Mouse (Mus musculus) lung, embryonic 16.5 days (tissue): ENCODE results near the gene Nudc. TPM values are rescaled to one million over a fixed set of nuclear protein-coding genes. Genes with fewer than 3 reads are reported as not detected.

Experiments
- ATAC-seq: fragments of 200-750 bp; cut with Nextera tagmentation; 2 replicates; pipeline ENCODE4 v1.8.0; 2017; ENCODE audit warnings: low read depth, mild to moderate bottlenecking, moderate library complexity
- H3K27ac ChIP-seq: fragments of 300-500 bp; sonication (generic); 2 replicates; pipeline ENCODE4 v1.5.1; 2014; ENCODE audit warnings: mild to moderate bottlenecking, control low read depth, low read length
- H3K27me3 ChIP-seq: fragments of 300-500 bp; sonication (generic); 2 replicates; pipeline ENCODE4 v1.6.1; 2014; ENCODE audit warnings: low read depth, low read length, mixed read lengths; ENCODE audit not compliant: control insufficient read depth, insufficient read depth
- H3K36me3 ChIP-seq: fragments of 300-500 bp; sonication (generic); 2 replicates; pipeline ENCODE4 v1.6.1; 2014; ENCODE audit warnings: low read length; ENCODE audit not compliant: control insufficient read depth, insufficient read depth
- H3K4me1 ChIP-seq: fragments of 300-500 bp; sonication (generic); replicated peaks from 2 replicates; pipeline ENCODE4 v1.6.1; 2014; ENCODE audit warnings: low read length, mixed read lengths; ENCODE audit not compliant: control insufficient read depth, insufficient read depth
- H3K4me2 ChIP-seq: fragments of 300-500 bp; sonication (generic); 2 replicates; pipeline ENCODE4 v1.6.1; 2014; ENCODE audit warnings: low read depth, low read length, control low read depth
- H3K4me3 ChIP-seq: fragments of 300-500 bp; sonication (generic); 2 replicates; pipeline ENCODE4 v1.5.1; 2014; ENCODE audit warnings: mild to moderate bottlenecking, low read length, control low read depth
- H3K9ac ChIP-seq: fragments of 300-500 bp; sonication (generic); 2 replicates; pipeline ENCODE4 v1.6.1; 2014; ENCODE audit warnings: low read length, control low read depth
- H3K9me3 ChIP-seq: fragments of 300-500 bp; sonication (generic); 2 replicates; pipeline ENCODE4 v1.6.1; 2016; ENCODE audit warnings: low read length; ENCODE audit not compliant: control insufficient read depth
- WGBS: fragments of 180-500 bp; shearing (Covaris S2); extraction: QIAGEN DNeasy Blood & Tissue Kit; methylation state at CpG from one replicate; pipeline ENCODE4 v1.1.7; 2014; 5-methylcytosine and 5-hydroxymethylcytosine counted together
- polyA plus RNA-seq: library from polyadenylated mRNA; unstranded; fragments of >200 nt; fragmentation: Nextera tagmentation; extraction: Ambion mirVana; gene quantifications from 2 replicates; pipeline ENCODE4 v1.2.1, GENCODE M21; 2015

Gene Nudc
- 261 and 267 TPM in 2 replicates for polyA plus RNA-seq

- peak within 1 kb of the TSS; percentile 88 for H3K4me3 ChIP-seq
- H3K27ac ChIP-seq: peak within 1 kb of the TSS; percentile 20; the same call in 1 of the 2 replicates
- ATAC-seq: peak; percentile 100
- H3K4me2 ChIP-seq: peak within 1 kb of the TSS; percentile 68
- H3K36me3 ChIP-seq: no peaks in the 10 kb centered on the region; the same call in 1 of the 2 replicates
- peaks cover 10% of the 10 kb centered on the region for H3K4me1 ChIP-seq
- no peaks in the 10 kb centered on the region for H3K9me3 ChIP-seq
- peak within 1 kb of the TSS; percentile 87 for H3K9ac ChIP-seq
- under 1% methylated on average over 77 of the region's 77 CpGs for WGBS
- no peaks in the 10 kb centered on the region for H3K27me3 ChIP-seq
Measured at GRCm38 (mm10) chr4:133545272-133546231, at the start of gene Nudc. Gene Nudc, minus strand, starts transcription at chr4:133545996.

- no peak overlapping the region for H3K9ac ChIP-seq
- no peak overlapping the region for H3K27ac ChIP-seq
- H3K4me2 ChIP-seq: no peak overlapping the region
- peaks cover 6% of the 10 kb centered on the region for H3K27me3 ChIP-seq
- H3K4me3 ChIP-seq: no peak overlapping the region
- H3K4me1 ChIP-seq: peaks cover 8% of the 10 kb centered on the region
- H3K36me3 ChIP-seq: peaks cover 7% of the 10 kb centered on the region
- no peaks in the 10 kb centered on the region for H3K9me3 ChIP-seq
- ATAC-seq: no peak
- 46% methylated on average over 7 of the region's 7 CpGs for WGBS
Measured at GRCm38 (mm10) chr4:133595538-133595937, 49.7 kb upstream of the Nudc start.

DNA sequence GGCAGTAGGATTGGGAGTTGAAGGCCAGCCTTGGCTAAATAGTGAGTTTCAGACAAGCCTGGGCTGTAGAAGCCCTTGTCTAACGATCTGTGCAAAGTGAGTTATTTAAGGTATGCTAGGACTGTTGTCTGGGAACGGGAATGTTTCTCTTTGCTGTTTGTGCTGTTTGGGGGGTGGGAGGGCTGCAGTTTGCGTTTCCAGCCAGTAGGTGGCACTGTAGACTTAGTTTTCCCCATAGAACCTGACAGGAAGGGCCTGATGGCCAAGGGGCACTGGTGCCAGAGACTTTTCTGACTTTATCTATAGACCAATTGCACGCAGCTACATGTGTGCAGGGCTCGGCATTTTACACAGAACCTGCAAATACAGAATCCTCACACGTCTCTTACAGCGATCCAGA is 46.8 kb upstream of the Nudc start:
- WGBS: 28% methylated on average over 7 of the region's 7 CpGs
- Histone ChIP-seq H3K9me3 (no peaks in the 10 kb centered on the region), H3K27me3 (no peaks in the 10 kb centered on the region), H3K9ac (no peak overlapping the region), H3K4me3 (no peak overlapping the region), H3K4me2 (no peak overlapping the region), H3K4me1 (no peaks in the 10 kb centered on the region), H3K27ac (no peak overlapping the region), H3K36me3 (peaks cover 15% of the 10 kb centered on the region)
- ATAC-seq: peak; percentile 67

- under 1% methylated on average over 65 of the region's 65 CpGs for WGBS
Measured at GRCm38 (mm10) chr4:133584059-133584951, 38.5 kb upstream of the Nudc start, which contains the start of gene Gpn2. Gene Gpn2, plus strand, starts transcription at chr4:133584362.

DNA sequence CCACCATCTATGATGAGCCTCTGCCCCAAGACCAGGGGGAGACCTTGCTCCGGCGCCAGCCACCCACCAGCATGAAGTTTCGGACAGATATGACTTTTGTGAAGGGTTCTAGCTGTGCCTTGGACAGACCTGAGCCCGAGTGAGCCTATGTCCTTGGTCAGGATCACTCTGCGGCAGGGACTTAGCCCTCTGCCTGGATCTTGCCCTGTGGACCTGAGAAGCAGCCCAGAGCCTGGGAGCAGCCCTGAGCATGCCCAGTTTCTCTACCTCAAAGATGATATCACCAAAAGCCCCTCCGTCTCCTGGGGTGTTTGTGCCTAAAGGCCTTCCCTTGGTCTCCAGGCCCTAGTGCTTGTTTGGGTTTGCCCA is 37.9 kb upstream of the Nudc start:
- H3K9ac ChIP-seq: peak overlapping the region; percentile 91
- ATAC-seq: 0 out of 2 replicates have a peak, but pooled peaks have one; percentile 4
- H3K4me2 ChIP-seq: peak overlapping the region; percentile 98
- H3K9me3 ChIP-seq: no peaks in the 10 kb centered on the region
- H3K4me3 ChIP-seq: peak overlapping the region; percentile 99
- peaks cover 13% of the 10 kb centered on the region for H3K36me3 ChIP-seq
- H3K4me1 ChIP-seq: peaks cover 11% of the 10 kb centered on the region
- WGBS: 60% methylated on average over 6 of the region's 6 CpGs
- H3K27ac ChIP-seq: peak overlapping the region; percentile 78
- H3K27me3 ChIP-seq: no peaks in the 10 kb centered on the region

More at GRCm38 (mm10) chr4:133584059-133584951, 38.5 kb upstream of the Nudc start, which contains the start of gene Gpn2:
- H3K9ac ChIP-seq: peak within 1 kb of the TSS; percentile 91
- peak within 1 kb of the TSS; percentile 99 for H3K4me3 ChIP-seq
- peak within 1 kb of the TSS; percentile 98 for H3K4me2 ChIP-seq
- H3K36me3 ChIP-seq: peaks cover 9% of the 10 kb centered on the region
- peaks cover 11% of the 10 kb centered on the region for H3K4me1 ChIP-seq
- H3K27ac ChIP-seq: peak within 1 kb of the TSS; percentile 78
- H3K9me3 ChIP-seq: no peaks in the 10 kb centered on the region
- ATAC-seq: peak; percentile 92
- H3K27me3 ChIP-seq: no peaks in the 10 kb centered on the region

- Histone ChIP-seq H3K9me3 (no peaks in the 10 kb centered on the region), H3K27me3 (no peaks in the 10 kb centered on the region), H3K4me3 (no peak overlapping the region), H3K9ac (no peak overlapping the region), H3K4me1 (peaks cover 5% of the 10 kb centered on the region), H3K36me3 (peaks cover 15% of the 10 kb centered on the region), H3K27ac (no peak overlapping the region), H3K4me2 (no peak overlapping the region)
- ATAC-seq: no peak
- WGBS: 78% methylated on average over 12 of the region's 12 CpGs
Measured at GRCm38 (mm10) chr4:133577983-133578382, 32.2 kb upstream of the Nudc start.

DNA sequence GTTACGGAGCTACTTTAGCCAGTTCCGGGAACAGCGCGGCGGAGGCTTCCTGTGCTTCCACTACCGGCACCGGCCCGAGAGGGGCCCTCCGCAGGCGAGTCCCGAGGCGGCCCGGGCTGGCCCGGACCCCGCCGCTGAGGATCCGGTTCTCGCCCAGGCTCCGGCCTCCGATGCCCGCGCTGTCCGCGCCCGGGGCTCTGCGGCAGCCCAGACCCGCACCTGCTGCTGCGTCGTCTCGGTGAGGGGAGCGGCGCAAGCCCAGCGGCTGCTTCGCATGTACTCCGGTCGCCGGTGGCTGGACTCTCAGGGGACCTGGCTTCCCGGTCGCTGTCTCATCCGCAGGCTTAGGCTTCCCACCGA is 29.0 kb upstream of the Nudc start:
- Histone ChIP-seq H3K36me3 (peaks cover 11% of the 10 kb centered on the region), H3K4me1 (peaks cover 5% of the 10 kb centered on the region), H3K27me3 (no peaks in the 10 kb centered on the region), H3K9me3 (no peaks in the 10 kb centered on the region), H3K9ac (peak overlapping the region; percentile 79), H3K4me3 (peak overlapping the region; percentile 71), H3K27ac (peak overlapping the region; percentile 56; the same call in 1 of the 2 replicates), H3K4me2 (peak overlapping the region; percentile 96)
- peak; percentile 56 for ATAC-seq
- WGBS: 0% methylated on average over 39 of the region's 41 CpGs

DNA sequence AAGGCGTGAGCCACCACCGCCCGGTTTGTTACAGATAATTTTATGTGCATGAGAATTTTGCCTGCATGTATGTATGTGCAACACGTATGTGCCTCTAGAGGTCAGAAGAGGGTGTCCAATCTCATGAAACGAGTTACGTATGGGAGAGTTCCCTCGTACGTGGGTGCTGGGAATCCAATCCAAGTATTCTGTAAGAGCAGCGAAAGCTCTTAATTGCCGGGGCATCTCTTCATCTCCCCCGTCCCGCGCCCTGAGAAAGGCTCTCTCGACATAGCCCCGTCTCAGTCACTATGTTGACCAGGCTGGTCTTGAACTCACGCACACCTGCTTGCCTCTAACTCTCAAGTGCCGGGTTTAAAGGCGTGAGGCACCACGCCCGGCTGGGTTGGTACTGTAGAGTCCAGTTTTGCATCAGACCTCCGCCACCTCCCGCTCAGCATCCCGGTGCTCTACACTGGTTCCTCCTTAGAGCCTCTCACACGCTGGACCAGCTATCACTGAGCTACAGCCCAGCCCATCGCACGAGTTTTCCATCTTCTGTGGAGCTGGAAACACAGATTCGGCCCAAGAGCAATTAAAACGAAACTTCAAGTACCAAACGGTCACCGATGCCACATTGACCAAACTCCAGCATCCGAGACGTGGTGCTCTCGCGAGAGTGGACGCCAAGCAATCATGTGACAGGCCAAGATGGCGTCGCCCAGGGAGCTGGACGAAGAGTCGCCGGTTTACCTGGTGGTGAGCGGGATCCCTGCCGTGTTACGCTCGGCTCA is 28.5 kb upstream of the Nudc start, which contains the start of gene Gpatch3:
Gpatch3 (plus strand) TSS at position 676 of the 773 bp plus-strand sequence.
- Histone ChIP-seq H3K9me3 (no peaks in the 10 kb centered on the region), H3K27me3 (no peaks in the 10 kb centered on the region), H3K27ac (peak within 1 kb of the TSS; percentile 56), H3K4me2 (peak within 1 kb of the TSS; percentile 96), H3K4me1 (peaks cover 5% of the 10 kb centered on the region), H3K4me3 (peak within 1 kb of the TSS; percentile 71), H3K36me3 (peaks cover 11% of the 10 kb centered on the region), H3K9ac (peak within 1 kb of the TSS; percentile 79)
- ATAC-seq: peak; percentile 94
- WGBS: 6% methylated on average over 44 of the region's 44 CpGs
